Mouse (Mus musculus): Measurements from ENCODE around the gene Lrrc74b.
"Not testable (repeated sequence)": the region's sequence is repeated elsewhere in the genome, so short reads cannot be mapped to it uniquely, and the experiment has no call there.

Gene Lrrc74b

GRCm38 (mm10) chr16:17552837-17553236, 8.2 kb downstream of the Lrrc74b start:
- DNase-seq (ENCODE audit: low spot score) = no peak

GRCm38 (mm10) chr16:17542632-17543031, 18.4 kb downstream of the Lrrc74b start:
- no peak for DNase-seq (ENCODE audit: low spot score)

- DNase-seq (ENCODE audit: low spot score) = no peak
Observed at GRCm38 (mm10) chr16:17536584-17536983, 24.5 kb downstream of the Lrrc74b start.

GRCm38 (mm10) chr16:17532676-17533329, 28.2 kb downstream of the Lrrc74b start:
- no peak for DNase-seq (ENCODE audit: low spot score)

GRCm38 (mm10) chr16:17532271-17532670, 28.8 kb downstream of the Lrrc74b start:
- DNase-seq (ENCODE audit: low spot score) = no peak

- DNase-seq (ENCODE audit: low spot score) = peak; percentile 98
Observed at GRCm38 (mm10) chr16:17530640-17531288, 30.3 kb downstream of the Lrrc74b start, which contains the start of gene Thap7. TSS of gene Thap7 (minus strand) at chr16:17531136.

- no peak for DNase-seq (ENCODE audit: low spot score)
Observed at GRCm38 (mm10) chr16:17529981-17530586, 31.0 kb downstream of the Lrrc74b start.

GRCm38 (mm10) chr16:17528276-17528675, 32.8 kb downstream of the Lrrc74b start:
- DNase-seq (ENCODE audit: low spot score) = no peak

GRCm38 (mm10) chr16:17527606-17528005, 33.4 kb downstream of the Lrrc74b start:
- DNase-seq (ENCODE audit: low spot score) = no peak

- no peak for DNase-seq (ENCODE audit: low spot score)
Observed at GRCm38 (mm10) chr16:17526223-17526622, 34.8 kb downstream of the Lrrc74b start.

- no peak for DNase-seq (ENCODE audit: low spot score)
Observed at GRCm38 (mm10) chr16:17525524-17525923, 35.5 kb downstream of the Lrrc74b start.

GRCm38 (mm10) chr16:17524156-17524555, 36.9 kb downstream of the Lrrc74b start:
- DNase-seq (ENCODE audit: low spot score) = no peak

GRCm38 (mm10) chr16:17518910-17519309, 42.1 kb downstream of the Lrrc74b start:
- no peak for DNase-seq (ENCODE audit: low spot score)

- no peak for DNase-seq (ENCODE audit: low spot score)
Observed at GRCm38 (mm10) chr16:17511431-17511830, 49.6 kb downstream of the Lrrc74b start.

GRCm38 (mm10) chr16:17510686-17511085, 50.4 kb downstream of the Lrrc74b start:
- DNase-seq (ENCODE audit: low spot score) = no peak

GRCm38 (mm10) chr16:17510143-17510542, 50.9 kb downstream of the Lrrc74b start:
- DNase-seq (ENCODE audit: low spot score) = no peak

GRCm38 (mm10) chr16:17509240-17509597, 51.8 kb downstream of the Lrrc74b start:
- no peak for DNase-seq (ENCODE audit: low spot score)

- DNase-seq (ENCODE audit: low spot score) = peak; percentile 89
Observed at GRCm38 (mm10) chr16:17508546-17509239, 52.4 kb downstream of the Lrrc74b start, which contains the start of gene Lztr1. TSS of gene Lztr1 (plus strand) at chr16:17508688.

- not testable (repeated sequence) for DNase-seq (ENCODE audit: low spot score)
Observed at GRCm38 (mm10) chr16:17508031-17508430, 53.0 kb downstream of the Lrrc74b start.

- DNase-seq (ENCODE audit: low spot score) = no peak
Observed at GRCm38 (mm10) chr16:17507018-17507552, 54.0 kb downstream of the Lrrc74b start.

GRCm38 (mm10) chr16:17502681-17503080, 58.4 kb downstream of the Lrrc74b start:
- no peak for DNase-seq (ENCODE audit: low spot score)

GRCm38 (mm10) chr16:17499249-17499883, 61.7 kb downstream of the Lrrc74b start:
- DNase-seq (ENCODE audit: low spot score) = no peak
